ENCODE assay signal across 16 mouse cellular contexts in the genomic region with DNA sequence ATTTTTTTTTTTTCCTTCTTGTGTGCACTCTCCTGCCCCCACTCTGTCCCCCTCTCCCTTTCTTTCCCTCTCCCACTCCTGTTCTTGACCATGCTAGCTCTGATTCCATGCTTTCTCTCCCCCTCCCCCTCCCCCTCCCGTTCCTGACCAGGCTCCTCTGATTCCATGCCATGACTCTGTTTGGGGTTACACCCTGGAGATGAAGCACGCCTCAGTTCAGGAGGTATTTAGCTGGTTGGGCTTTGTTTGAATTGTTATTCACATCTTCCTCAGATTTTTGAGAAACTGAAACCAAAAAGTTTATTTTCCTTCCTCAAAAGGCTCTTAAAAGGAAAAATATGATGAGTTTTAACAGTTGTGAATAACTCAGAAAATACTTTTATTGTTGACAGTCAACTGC.
A peak's percentile ranks its signal among the peaks of the same experiment; 100 is the strongest.
DNase-seq lines count a peak whose midpoint lies in the region; ATAC-seq and TF ChIP-seq lines count a peak whose summit lies in the region.
"Had no signal": no experiment of that assay in that cellular context is flagged by ENCODE, and none has a peak within 500 bp of the region (broad histone marks: within the 10 kb centered on the region; RNA-seq: fewer than 3 reads in every experiment).

No protein-coding gene starts in this region.

- H3K36me3 ChIP-seq in heart, postnatal 0 days (replicated peaks; ENCODE audit: control insufficient read depth, insufficient read depth, low read length): no peaks in the 10 kb centered on the region
- no peaks in the 10 kb centered on the region for H3K36me3 ChIP-seq in midbrain, embryonic 15.5 days (replicated peaks)
- H3K36me3 ChIP-seq in midbrain, embryonic 11.5 days (ENCODE audit: control insufficient read depth, insufficient read depth, low read length): no peaks in the 10 kb centered on the region
- no peaks in the 10 kb centered on the region for H3K36me3 ChIP-seq in embryonic facial prominence, embryonic 14.5 days (ENCODE audit: control insufficient read depth, insufficient read depth, low read length)
- H3K36me3 ChIP-seq in hindbrain, embryonic 10.5 days: no peaks in the 10 kb centered on the region
- H3K36me3 ChIP-seq: neural tube, embryonic 12.5 days had no signal

- no peak for DNase-seq in heart, postnatal 0 days (ENCODE audit: low spot score)
- no peak for DNase-seq in heart, postnatal 4 days
- no peak for DNase-seq in midbrain, embryonic 11.5 days (ENCODE audit: low spot score, missing footprints)
- DNase-seq in embryonic facial prominence, embryonic 14.5 days (ENCODE audit: low spot score): peak; percentile 67
- DNase-seq in hindbrain, embryonic 10.5 days (ENCODE audit: low spot score): no peak
- no peak for DNase-seq in T-cell, adult 2 months (ENCODE audit: low spot score)
- DNase-seq: cerebellum, adult 18-20 months; gastrocnemius, postnatal 36 days; kidney, adult 9 months had no signal

- TF ChIP-seq CTCF in heart, postnatal 0 days (IDR thresholded peaks at IDR 0.05; ENCODE audit: low read depth): no peak

- no peak for TF ChIP-seq EP300 in heart, postnatal 0 days (IDR thresholded peaks at IDR 0.05; ENCODE audit: low read depth)

- peak overlapping the region; percentile 27; the same call in 1 of the 2 replicates for H3K4me2 ChIP-seq in heart, postnatal 0 days (ENCODE audit: low read depth, low read length)
- H3K4me2 ChIP-seq in midbrain, embryonic 15.5 days: no peak overlapping the region
- no peak overlapping the region for H3K4me2 ChIP-seq in midbrain, embryonic 11.5 days
- no peak overlapping the region for H3K4me2 ChIP-seq in embryonic facial prominence, embryonic 14.5 days (ENCODE audit: low read depth, low read length)
- H3K4me2 ChIP-seq: neural tube, embryonic 12.5 days had no signal

- H3K27me3 ChIP-seq in heart, postnatal 0 days (ENCODE audit: control insufficient read depth, insufficient read depth, low read length): no peaks in the 10 kb centered on the region
- no peaks in the 10 kb centered on the region for H3K27me3 ChIP-seq in midbrain, embryonic 15.5 days (replicated peaks)
- H3K27me3 ChIP-seq in midbrain, embryonic 11.5 days (ENCODE audit: control insufficient read depth, insufficient read depth, low read length): no peaks in the 10 kb centered on the region
- H3K27me3 ChIP-seq in embryonic facial prominence, embryonic 14.5 days (replicated peaks; ENCODE audit: control insufficient read depth, insufficient read depth, low read length): no peaks in the 10 kb centered on the region
- H3K27me3 ChIP-seq in hindbrain, embryonic 10.5 days (ENCODE audit: insufficient read depth, poor library complexity, severe bottlenecking): no peaks in the 10 kb centered on the region
- H3K27me3 ChIP-seq: neural tube, embryonic 12.5 days; Patski had no signal

- 16% methylated on average over 2 of the region's 2 CpGs for WGBS in heart, postnatal 0 days
- 42% methylated on average over 2 of the region's 2 CpGs for WGBS in midbrain, embryonic 15.5 days
- WGBS in midbrain, embryonic 11.5 days: 47% methylated on average over 2 of the region's 2 CpGs
- WGBS in embryonic facial prominence, embryonic 14.5 days: 19% methylated on average over 2 of the region's 2 CpGs
- 55% methylated on average over 2 of the region's 2 CpGs for WGBS in hindbrain, embryonic 10.5 days

- peak overlapping the region; percentile 16; the same call in 1 of the 2 replicates for H3K27ac ChIP-seq in heart, postnatal 0 days (ENCODE audit: low read depth)
- H3K27ac ChIP-seq in midbrain, embryonic 15.5 days: 0 out of 2 replicates have a peak overlapping the region, but pooled peaks have one; percentile 11
- no peak overlapping the region for H3K27ac ChIP-seq in midbrain, embryonic 11.5 days (ENCODE audit: low read depth, low read length)
- 0 out of 2 replicates have a peak overlapping the region, but pooled peaks have one; percentile 36 for H3K27ac ChIP-seq in embryonic facial prominence, embryonic 14.5 days (replicated peaks; ENCODE audit: low read depth, low read length)
- H3K27ac ChIP-seq in hindbrain, embryonic 10.5 days: no peak overlapping the region
- H3K27ac ChIP-seq: left cerebral cortex, adult 2 months; liver, embryonic 14.5 days; macrophage; neural tube, embryonic 12.5 days had no signal

- no peaks in the 10 kb centered on the region for H3K9me3 ChIP-seq in heart, postnatal 0 days (replicated peaks; ENCODE audit: control insufficient read depth, low read length)
- no peaks in the 10 kb centered on the region for H3K9me3 ChIP-seq in midbrain, embryonic 15.5 days
- no peaks in the 10 kb centered on the region for H3K9me3 ChIP-seq in midbrain, embryonic 11.5 days (ENCODE audit: control insufficient read depth, low read length)
- no peaks in the 10 kb centered on the region for H3K9me3 ChIP-seq in embryonic facial prominence, embryonic 14.5 days (ENCODE audit: control insufficient read depth, low read length)
- H3K9me3 ChIP-seq in hindbrain, embryonic 10.5 days: no peaks in the 10 kb centered on the region
- H3K9me3 ChIP-seq: neural tube, embryonic 12.5 days had no signal

- peaks cover 23% of the 10 kb centered on the region for H3K4me1 ChIP-seq in heart, postnatal 0 days (ENCODE audit: control insufficient read depth, insufficient read depth)
- H3K4me1 ChIP-seq in midbrain, embryonic 15.5 days: peaks cover 3% of the 10 kb centered on the region; the same call in 1 of the 2 replicates
- no peaks in the 10 kb centered on the region for H3K4me1 ChIP-seq in midbrain, embryonic 11.5 days (ENCODE audit: control insufficient read depth, insufficient read depth, low read length)
- H3K4me1 ChIP-seq in embryonic facial prominence, embryonic 14.5 days (ENCODE audit: control insufficient read depth, insufficient read depth, low read length): peaks cover 10% of the 10 kb centered on the region; the same call in 1 of the 2 replicates
- peaks cover 21% of the 10 kb centered on the region; the same call in 1 of the 2 replicates for H3K4me1 ChIP-seq in hindbrain, embryonic 10.5 days (replicated peaks)

- no peak overlapping the region for H3K9ac ChIP-seq in heart, postnatal 0 days (replicated peaks; ENCODE audit: low read depth, low read length)
- no peak overlapping the region for H3K9ac ChIP-seq in midbrain, embryonic 15.5 days
- H3K9ac ChIP-seq in midbrain, embryonic 11.5 days (ENCODE audit: low read length): no peak overlapping the region
- no peak overlapping the region for H3K9ac ChIP-seq in embryonic facial prominence, embryonic 14.5 days (ENCODE audit: low read depth, low read length)
- H3K9ac ChIP-seq: liver, embryonic 14.5 days; neural tube, embryonic 12.5 days had no signal

- ATAC-seq in heart, postnatal 0 days (ENCODE audit: insufficient read depth, low read depth): peak; percentile 61; the same call in 1 of the 2 replicates
- ATAC-seq in midbrain, embryonic 15.5 days (replicated peaks): no peak
- no peak for ATAC-seq in midbrain, embryonic 11.5 days (ENCODE audit: low FRiP score)
- ATAC-seq in embryonic facial prominence, embryonic 14.5 days (ENCODE audit: low read depth): peak; percentile 42; the same call in 1 of the 2 replicates
- ATAC-seq: midbrain, embryonic 16.5 days; Patski had no signal

- H3K4me3 ChIP-seq in heart, postnatal 0 days (ENCODE audit: low read depth, low read length): no peak overlapping the region
- no peak overlapping the region for H3K4me3 ChIP-seq in midbrain, embryonic 15.5 days
- no peak overlapping the region for H3K4me3 ChIP-seq in midbrain, embryonic 11.5 days (ENCODE audit: low read depth, low read length)
- H3K4me3 ChIP-seq in embryonic facial prominence, embryonic 14.5 days (ENCODE audit: low read depth, low read length): no peak overlapping the region
- H3K4me3 ChIP-seq in hindbrain, embryonic 10.5 days: no peak overlapping the region
- H3K4me3 ChIP-seq: left cerebral cortex, adult 2 months; neural tube, embryonic 12.5 days had no signal

Comparison
In these comparisons a context has a peak if more than half of its experiments do, and no peak if none do; other contexts are left out.
1. H3K27ac ChIP-seq: peak in heart, postnatal 0 days (single experiment), midbrain, embryonic 15.5 days (single experiment) and embryonic facial prominence, embryonic 14.5 days (single experiment); none in midbrain, embryonic 11.5 days (single experiment) and hindbrain, embryonic 10.5 days (single experiment).
2. ATAC-seq: peak in heart, postnatal 0 days (single experiment) and embryonic facial prominence, embryonic 14.5 days (single experiment); none in midbrain, embryonic 15.5 days (single experiment) and midbrain, embryonic 11.5 days (single experiment).